Mouse (Mus musculus) embryonic facial prominence, embryonic 14.5 days (tissue): ENCODE data around the gene Aarsd1. TPM values are rescaled to one million over a fixed set of nuclear protein-coding genes. Genes with fewer than 3 reads are reported as not detected.
A peak's percentile ranks its signal among the peaks of the same experiment; 100 is the strongest.
"Not testable (repeated sequence)": the region's sequence is repeated elsewhere in the genome, so short reads cannot be mapped to it uniquely, and the experiment has no call there.

Experiments used
- ATAC-seq: fragments of 200-750 bp; cut with Nextera tagmentation; 2 replicates; pipeline ENCODE4 v1.8.0; 2017; ENCODE audit warnings: low read depth, moderate number of reproducible peaks, moderate TSS enrichment
- DNase-seq: peaks from one replicate; pipeline ENCODE4 v3.0.0-alpha.2; 2015; ENCODE audit warnings: low spot score
- H3K27ac ChIP-seq: fragments of 300-500 bp; sonication (generic); replicated peaks from 2 replicates; pipeline ENCODE4 v1.5.1; 2014; ENCODE audit warnings: low read depth, mild to moderate bottlenecking, low read length, moderate library complexity
- H3K27me3 ChIP-seq: fragments of 300-500 bp; sonication (generic); replicated peaks from 2 replicates; pipeline ENCODE4 v1.6.1; 2014; ENCODE audit warnings: low read length; ENCODE audit not compliant: control insufficient read depth, insufficient read depth
- H3K36me3 ChIP-seq: fragments of 300-500 bp; sonication (generic); 2 replicates; pipeline ENCODE4 v1.6.1; 2014; ENCODE audit warnings: low read length, mixed read lengths; ENCODE audit not compliant: control insufficient read depth, insufficient read depth
- H3K4me1 ChIP-seq: fragments of 300-500 bp; sonication (generic); 2 replicates; pipeline ENCODE4 v1.6.1; 2014; ENCODE audit warnings: antibody characterized with exemption, low read length; ENCODE audit not compliant: control insufficient read depth, insufficient read depth
- H3K4me2 ChIP-seq: fragments of 300-500 bp; sonication (generic); 2 replicates; pipeline ENCODE4 v1.6.1; 2014; ENCODE audit warnings: low read depth, mild to moderate bottlenecking, low read length, moderate library complexity, mixed read lengths
- H3K4me3 ChIP-seq: fragments of 300-500 bp; sonication (generic); 2 replicates; pipeline ENCODE4 v1.5.1; 2014; ENCODE audit warnings: low read depth, mild to moderate bottlenecking, low read length
- H3K9ac ChIP-seq: fragments of 300-500 bp; sonication (generic); 2 replicates; pipeline ENCODE4 v1.6.1; 2014; ENCODE audit warnings: low read depth, mild to moderate bottlenecking, low read length, moderate library complexity, mixed read lengths
- H3K9me3 ChIP-seq: fragments of 300-500 bp; sonication (generic); 2 replicates; pipeline ENCODE4 v1.6.1; 2016; ENCODE audit warnings: low read length; ENCODE audit not compliant: control insufficient read depth
- WGBS: fragments of 180-500 bp; shearing (Covaris S2); extraction: QIAGEN DNeasy Blood & Tissue Kit; methylation state at CpG from one replicate; pipeline ENCODE4 v1.1.7; 2014; 5-methylcytosine and 5-hydroxymethylcytosine counted together
- polyA plus RNA-seq: library from polyadenylated mRNA; unstranded; fragments of >200 nt; fragmentation: Nextera tagmentation; extraction: Ambion mirVana; gene quantifications from 2 replicates; pipeline ENCODE4 v1.2.1, GENCODE M21; 2014

Aarsd1 gene
- polyA plus RNA-seq, 1 experiment from 2014 or later = 43.4 TPM

- H3K4me3 ChIP-seq, H3K9ac ChIP-seq, H3K4me1 ChIP-seq, H3K27ac ChIP-seq, ATAC-seq, DNase-seq, H3K4me2 ChIP-seq, H3K9me3 ChIP-seq, H3K27me3 ChIP-seq: not testable (repeated sequence)
- peaks cover 15% of the 10 kb centered on the region for H3K36me3 ChIP-seq
- 84% methylated on average over 4 of the region's 4 CpGs for WGBS
These were observed 32.2 kb upstream of the Aarsd1 start for GRCm38 (mm10) chr11:101449596-101449995.

GRCm38 (mm10) chr11:101448899-101449298 is 31.5 kb upstream of the Aarsd1 start:
- peak overlapping the region; percentile 49 for H3K4me2 ChIP-seq
- peaks cover 22% of the 10 kb centered on the region for H3K36me3 ChIP-seq
- H3K4me3 ChIP-seq = peak overlapping the region; percentile 24
- no peak for ATAC-seq
- peaks cover under 1% of the 10 kb centered on the region; the same call in 1 of the 2 replicates for H3K4me1 ChIP-seq
- no peaks in the 10 kb centered on the region for H3K9me3 ChIP-seq
- no peak for DNase-seq
- H3K27me3 ChIP-seq = no peaks in the 10 kb centered on the region
- peak overlapping the region; percentile 48; the same call in 1 of the 2 replicates for H3K9ac ChIP-seq
- no peak overlapping the region for H3K27ac ChIP-seq
- 80% methylated on average over 4 of the region's 4 CpGs for WGBS

- H3K4me1 ChIP-seq = peaks cover 6% of the 10 kb centered on the region
- H3K36me3 ChIP-seq = peaks cover 27% of the 10 kb centered on the region
- peak within 1 kb of the TSS; percentile 24 for H3K4me3 ChIP-seq
- 26% methylated on average over 10 of the region's 10 CpGs for WGBS
- H3K9me3 ChIP-seq = no peaks in the 10 kb centered on the region
- H3K27ac ChIP-seq = peak within 1 kb of the TSS; percentile 41
- DNase-seq (peak; percentile 92), ATAC-seq (peak; percentile 76)
- no peaks in the 10 kb centered on the region for H3K27me3 ChIP-seq
- peak within 1 kb of the TSS; percentile 49 for H3K4me2 ChIP-seq
- H3K9ac ChIP-seq = peak within 1 kb of the TSS; percentile 48
These were observed 30.9 kb upstream of the Aarsd1 start, which contains the start of gene Ifi35 for GRCm38 (mm10) chr11:101448274-101448746. Gene Ifi35 (plus strand): TSS chr11:101448407.

- H3K27ac ChIP-seq = no peak overlapping the region
These were observed 30.4 kb upstream of the Aarsd1 start for GRCm38 (mm10) chr11:101447786-101448185.

GRCm38 (mm10) chr11:101446860-101447259 is 29.4 kb upstream of the Aarsd1 start:
- H3K9me3 ChIP-seq, H3K27me3 ChIP-seq, ATAC-seq, DNase-seq, H3K27ac ChIP-seq, H3K4me3 ChIP-seq, H3K9ac ChIP-seq, H3K4me2 ChIP-seq: not testable (repeated sequence)
- peaks cover 28% of the 10 kb centered on the region for H3K36me3 ChIP-seq
- peaks cover 10% of the 10 kb centered on the region for H3K4me1 ChIP-seq
- 88% methylated on average over 8 of the region's 8 CpGs for WGBS

More at GRCm38 (mm10) chr11:101447786-101448185, 30.4 kb upstream of the Aarsd1 start:
- H3K4me1 ChIP-seq = peaks cover 10% of the 10 kb centered on the region
- H3K4me3 ChIP-seq = peak overlapping the region; percentile 24; the same call in 1 of the 2 replicates
- ATAC-seq = no peak
- H3K9ac ChIP-seq = no peak overlapping the region; the same call in 1 of the 2 replicates
- H3K4me2 ChIP-seq = peak overlapping the region; percentile 49; the same call in 1 of the 2 replicates
- H3K27me3 ChIP-seq = no peaks in the 10 kb centered on the region
- WGBS = 84% methylated on average over 5 of the region's 5 CpGs
- no peaks in the 10 kb centered on the region for H3K9me3 ChIP-seq
- DNase-seq = no peak
- H3K36me3 ChIP-seq = peaks cover 28% of the 10 kb centered on the region

- H3K4me2 ChIP-seq = no peak overlapping the region
- H3K36me3 ChIP-seq = peaks cover 28% of the 10 kb centered on the region
- no peak overlapping the region for H3K4me3 ChIP-seq
- no peaks in the 10 kb centered on the region for H3K27me3 ChIP-seq
- DNase-seq (no peak), ATAC-seq (no peak)
- H3K4me1 ChIP-seq = peaks cover 10% of the 10 kb centered on the region
- WGBS = 92% methylated on average over 1 of the region's 1 CpGs
- H3K9ac ChIP-seq = no peak overlapping the region
- H3K27ac ChIP-seq = no peak overlapping the region
- H3K9me3 ChIP-seq = no peaks in the 10 kb centered on the region
These were observed 28.9 kb upstream of the Aarsd1 start for GRCm38 (mm10) chr11:101446319-101446718.

- peak overlapping the region; percentile 94 for H3K27ac ChIP-seq
- peaks cover 10% of the 10 kb centered on the region for H3K4me1 ChIP-seq
- H3K4me3 ChIP-seq = peak overlapping the region; percentile 83
- DNase-seq (no peak), ATAC-seq (no peak; the same call in 1 of the 2 replicates)
- H3K9me3 ChIP-seq = no peaks in the 10 kb centered on the region
- H3K4me2 ChIP-seq = peak overlapping the region; percentile 80
- H3K9ac ChIP-seq = peak overlapping the region; percentile 98
- peaks cover 28% of the 10 kb centered on the region for H3K36me3 ChIP-seq
- H3K27me3 ChIP-seq = no peaks in the 10 kb centered on the region
- WGBS = 2% methylated on average over 14 of the region's 14 CpGs
These were observed 25.3 kb upstream of the Aarsd1 start for GRCm38 (mm10) chr11:101442760-101443159.

- ATAC-seq = peak; percentile 99
- peak; percentile 100 for DNase-seq
- Histone ChIP-seq H3K4me1 (peaks cover 10% of the 10 kb centered on the region), H3K9ac (peak within 1 kb of the TSS; percentile 98), H3K27ac (peak within 1 kb of the TSS; percentile 94), H3K4me3 (peak within 1 kb of the TSS; percentile 83), H3K36me3 (peaks cover 28% of the 10 kb centered on the region), H3K9me3 (no peaks in the 10 kb centered on the region), H3K4me2 (peak within 1 kb of the TSS; percentile 80), H3K27me3 (no peaks in the 10 kb centered on the region)
- under 1% methylated on average over 41 of the region's 42 CpGs for WGBS
These were observed 24.8 kb upstream of the Aarsd1 start, which contains the start of gene Rpl27 for GRCm38 (mm10) chr11:101442127-101442693. Gene Rpl27 (plus strand): TSS chr11:101442298.
